Mouse (Mus musculus) midbrain, embryonic 13.5 days (tissue): ENCODE data around the gene Mageb18. TPM values are rescaled to one million over a fixed set of nuclear protein-coding genes. Genes with fewer than 3 reads are reported as not detected.
"Not testable (repeated sequence)": the region's sequence is repeated elsewhere in the genome, so short reads cannot be mapped to it uniquely, and the experiment has no call there.

Experiments
- ATAC-seq: fragments of 200-750 bp; cut with Nextera tagmentation; 2 replicates; pipeline ENCODE4 v1.8.0; 2017; ENCODE audit warnings: mild to moderate bottlenecking, moderate TSS enrichment, moderate library complexity
- H3K27ac ChIP-seq: fragments of 300-500 bp; sonication (generic); 2 replicates; pipeline ENCODE4 v1.5.1; 2015; ENCODE audit warnings: inconsistent platforms, mild to moderate bottlenecking, moderate library complexity
- H3K27me3 ChIP-seq: fragments of 300-500 bp; sonication (generic); 2 replicates; pipeline ENCODE4 v1.6.1; 2015; ENCODE audit warnings: mild to moderate bottlenecking, inconsistent platforms
- H3K36me3 ChIP-seq: fragments of 300-500 bp; sonication (generic); 2 replicates; pipeline ENCODE4 v1.6.1; 2015; ENCODE audit warnings: mild to moderate bottlenecking, inconsistent platforms
- H3K4me1 ChIP-seq: fragments of 300-500 bp; sonication (generic); replicated peaks from 2 replicates; pipeline ENCODE4 v1.6.1; 2015; ENCODE audit warnings: inconsistent platforms
- H3K4me2 ChIP-seq: fragments of 300-500 bp; sonication (generic); replicated peaks from 2 replicates; pipeline ENCODE4 v1.6.1; 2015; ENCODE audit warnings: moderate library complexity, mild to moderate bottlenecking, inconsistent platforms
- H3K4me3 ChIP-seq: fragments of 300-500 bp; sonication (generic); replicated peaks from 2 replicates; pipeline ENCODE4 v1.5.1; 2015; ENCODE audit warnings: mild to moderate bottlenecking, inconsistent platforms
- H3K9ac ChIP-seq: fragments of 300-500 bp; sonication (generic); replicated peaks from 2 replicates; pipeline ENCODE4 v1.6.1; 2015; ENCODE audit warnings: mild to moderate bottlenecking, inconsistent platforms
- H3K9me3 ChIP-seq: fragments of 300-500 bp; sonication (generic); 2 replicates; pipeline ENCODE4 v1.6.1; 2016; ENCODE audit warnings: mild to moderate bottlenecking, inconsistent platforms
- WGBS: fragments of 180-500 bp; shearing (Covaris S2); methylation state at CpG from one replicate; pipeline ENCODE4 v1.1.7; 2015; 5-methylcytosine and 5-hydroxymethylcytosine counted together
- polyA plus RNA-seq: library from polyadenylated mRNA; unstranded; fragments of >200 nt; fragmentation: Nextera tagmentation; extraction: Ambion mirVana; gene quantifications from 2 replicates; pipeline ENCODE4 v1.2.1, GENCODE M21; 2015

Gene Mageb18
- not detected in 2 replicates for polyA plus RNA-seq

DNA sequence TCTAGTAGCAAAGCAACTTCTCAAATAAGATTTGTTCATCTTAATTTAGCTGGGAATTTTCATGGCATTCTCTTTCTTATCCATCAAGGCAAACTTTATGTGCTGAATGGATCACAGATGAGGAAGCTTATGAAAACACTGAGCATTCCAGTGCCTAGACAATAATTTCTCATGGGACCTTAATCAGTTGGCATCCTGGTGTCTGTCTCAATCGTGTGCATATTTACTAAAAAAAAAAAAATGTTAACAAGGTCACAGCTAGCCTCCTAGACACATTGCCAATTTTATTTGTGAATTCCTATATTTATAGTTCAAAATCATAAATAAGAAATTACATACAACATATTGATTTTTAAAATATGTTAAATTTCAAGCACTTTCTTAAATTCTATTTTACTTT is at the start of gene Mageb18:
TSS of gene Mageb18 (minus strand) at position 101 of the 400 bp plus-strand sequence.
- no peaks in the 10 kb centered on the region for H3K9me3 ChIP-seq

DNA sequence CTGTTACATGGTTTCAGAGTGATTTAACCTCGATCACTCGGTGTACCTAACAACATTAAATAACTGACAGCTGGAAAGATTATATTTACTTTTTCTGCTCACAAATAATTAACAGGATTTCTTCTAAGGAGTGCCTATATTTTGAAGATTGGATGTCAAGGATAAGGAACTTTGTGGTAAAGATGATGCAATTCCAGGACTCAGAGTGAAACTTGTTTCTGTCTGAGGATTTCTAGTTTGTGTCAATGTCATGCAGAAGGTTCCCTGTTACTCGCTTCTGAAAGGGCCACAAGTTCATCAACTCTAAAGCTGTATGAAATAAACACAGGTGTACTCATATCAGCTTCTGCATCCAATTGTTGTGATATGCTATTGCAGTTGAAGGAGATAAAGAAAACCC is 13.4 kb upstream of the Mageb18 start:
- H3K27ac ChIP-seq = no peak overlapping the region
- H3K4me1 ChIP-seq = no peaks in the 10 kb centered on the region
- no peaks in the 10 kb centered on the region for H3K36me3 ChIP-seq
- no peak overlapping the region for H3K4me2 ChIP-seq
- ATAC-seq = no peak
- no peaks in the 10 kb centered on the region for H3K27me3 ChIP-seq
- no peak overlapping the region for H3K9ac ChIP-seq
- no peaks in the 10 kb centered on the region for H3K9me3 ChIP-seq
- no peak overlapping the region for H3K4me3 ChIP-seq
- WGBS = 80% methylated on average over 3 of the region's 3 CpGs

More for the DNA sequence above, at the start of gene Mageb18:
- H3K4me3 ChIP-seq = no peak within 1 kb of the TSS
- no peak within 1 kb of the TSS for H3K9ac ChIP-seq
- no peaks in the 10 kb centered on the region for H3K4me1 ChIP-seq
- no peak for ATAC-seq
- H3K36me3 ChIP-seq = no peaks in the 10 kb centered on the region
- H3K27ac ChIP-seq = no peak within 1 kb of the TSS
- 85% methylated on average over 1 of the region's 1 CpGs for WGBS
- no peak within 1 kb of the TSS for H3K4me2 ChIP-seq
- H3K27me3 ChIP-seq = no peaks in the 10 kb centered on the region

DNA sequence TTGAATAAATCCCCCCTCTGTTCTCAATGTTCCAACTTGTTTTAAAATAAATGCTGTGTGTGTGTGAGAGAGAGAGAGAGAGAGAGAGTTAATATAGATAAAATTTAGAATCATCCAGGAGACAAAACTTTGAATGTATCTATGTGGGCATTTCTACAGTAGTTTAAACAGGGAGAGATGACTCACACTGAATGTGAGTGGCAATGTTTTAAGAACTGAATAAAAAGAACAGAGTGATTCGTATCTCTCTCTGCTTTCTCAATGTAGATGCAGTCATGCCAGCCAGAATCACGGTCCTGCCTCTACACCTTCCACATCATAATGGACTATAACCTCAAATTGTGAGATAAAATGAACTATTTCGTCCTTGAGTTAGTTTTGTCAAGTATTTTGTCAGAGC is 11.1 kb upstream of the Mageb18 start:
- H3K27me3 ChIP-seq = no peaks in the 10 kb centered on the region
- H3K4me3 ChIP-seq = no peak overlapping the region
- no peak overlapping the region for H3K4me2 ChIP-seq
- H3K9ac ChIP-seq = no peak overlapping the region
- ATAC-seq = no peak
- no peaks in the 10 kb centered on the region for H3K4me1 ChIP-seq
- no peaks in the 10 kb centered on the region for H3K9me3 ChIP-seq
- H3K36me3 ChIP-seq = no peaks in the 10 kb centered on the region
- 77% methylated on average over 3 of the region's 3 CpGs for WGBS
- no peak overlapping the region for H3K27ac ChIP-seq

DNA sequence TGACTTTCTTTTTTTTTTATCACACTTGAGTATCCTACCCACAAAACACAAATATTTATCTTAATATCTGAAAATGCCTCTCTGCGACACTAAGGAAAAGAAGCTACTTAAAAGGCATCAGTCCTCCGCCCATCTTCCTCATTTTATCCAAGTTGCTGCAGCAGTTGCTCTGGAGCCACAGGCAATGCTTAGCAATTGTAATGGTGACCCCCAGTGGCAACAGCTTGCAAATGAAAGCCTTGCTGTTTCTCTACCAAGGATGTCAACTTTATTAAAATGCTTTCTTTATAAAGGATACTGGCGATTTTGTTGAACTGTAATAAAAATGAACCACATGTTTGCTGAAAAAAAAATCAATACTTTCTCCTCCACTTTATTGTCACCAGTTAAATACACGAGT is 2.0 kb downstream of the Mageb18 start:
- no peak for ATAC-seq
- Histone ChIP-seq H3K9ac (no peak overlapping the region), H3K27me3 (no peaks in the 10 kb centered on the region), H3K4me2 (no peak overlapping the region), H3K9me3 (no peaks in the 10 kb centered on the region), H3K4me3 (no peak overlapping the region), H3K36me3 (no peaks in the 10 kb centered on the region), H3K27ac (no peak overlapping the region), H3K4me1 (no peaks in the 10 kb centered on the region)
- 46% methylated on average over 4 of the region's 4 CpGs for WGBS

DNA sequence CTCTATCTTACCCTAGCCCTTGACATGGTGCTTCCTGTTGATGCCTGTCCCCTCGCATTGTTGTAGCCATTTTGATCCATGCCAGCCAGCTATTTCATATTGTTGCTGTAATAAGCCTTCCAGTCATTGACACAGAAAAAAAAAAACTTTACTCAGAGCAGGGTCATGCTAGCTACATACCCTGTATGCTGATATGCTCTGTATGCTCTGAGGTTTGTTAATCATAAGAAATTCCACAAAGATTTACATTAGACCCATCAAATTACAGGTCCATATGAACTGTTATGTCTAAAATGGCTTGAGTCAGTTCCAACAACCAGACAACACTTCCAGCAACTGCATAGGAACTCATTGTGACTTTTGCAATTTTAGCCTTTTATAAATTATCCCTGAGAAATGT is 71.5 kb downstream of the Mageb18 start:
- 65% methylated on average over 1 of the region's 1 CpGs for WGBS
- ATAC-seq = no peak
- H3K27ac ChIP-seq = no peak overlapping the region
- H3K4me3 ChIP-seq = no peak overlapping the region
- H3K36me3 ChIP-seq = no peaks in the 10 kb centered on the region
- H3K27me3 ChIP-seq = no peaks in the 10 kb centered on the region
- no peak overlapping the region for H3K4me2 ChIP-seq
- H3K9me3 ChIP-seq = no peaks in the 10 kb centered on the region
- no peaks in the 10 kb centered on the region for H3K4me1 ChIP-seq
- no peak overlapping the region for H3K9ac ChIP-seq

DNA sequence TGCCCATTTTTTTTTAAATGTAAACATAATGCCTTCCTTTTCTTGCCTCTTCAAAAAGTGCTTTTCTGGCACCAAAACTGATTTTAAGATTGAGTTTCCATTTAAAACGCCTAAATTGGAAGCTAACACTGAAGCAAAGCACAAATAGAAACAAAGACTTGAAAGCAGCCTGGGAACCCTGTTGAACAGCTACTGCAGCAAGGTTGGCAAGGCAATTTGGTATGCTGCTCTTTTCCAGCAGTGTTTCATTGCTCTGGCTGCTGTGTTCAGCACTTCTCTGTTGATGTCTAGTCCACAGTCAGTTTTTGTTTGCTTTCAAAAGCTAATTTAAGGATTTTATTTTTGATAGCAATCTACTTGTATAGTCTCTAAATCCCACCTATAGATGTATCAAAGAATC is 101.1 kb downstream of the Mageb18 start:
- H3K27me3 ChIP-seq = no peaks in the 10 kb centered on the region
- no peak overlapping the region for H3K4me3 ChIP-seq
- no peak for ATAC-seq
- WGBS = 52% methylated on average over 1 of the region's 1 CpGs
- no peaks in the 10 kb centered on the region for H3K4me1 ChIP-seq
- H3K36me3 ChIP-seq = no peaks in the 10 kb centered on the region
- H3K27ac ChIP-seq = no peak overlapping the region
- H3K4me2 ChIP-seq = no peak overlapping the region
- no peaks in the 10 kb centered on the region for H3K9me3 ChIP-seq
- H3K9ac ChIP-seq = no peak overlapping the region

DNA sequence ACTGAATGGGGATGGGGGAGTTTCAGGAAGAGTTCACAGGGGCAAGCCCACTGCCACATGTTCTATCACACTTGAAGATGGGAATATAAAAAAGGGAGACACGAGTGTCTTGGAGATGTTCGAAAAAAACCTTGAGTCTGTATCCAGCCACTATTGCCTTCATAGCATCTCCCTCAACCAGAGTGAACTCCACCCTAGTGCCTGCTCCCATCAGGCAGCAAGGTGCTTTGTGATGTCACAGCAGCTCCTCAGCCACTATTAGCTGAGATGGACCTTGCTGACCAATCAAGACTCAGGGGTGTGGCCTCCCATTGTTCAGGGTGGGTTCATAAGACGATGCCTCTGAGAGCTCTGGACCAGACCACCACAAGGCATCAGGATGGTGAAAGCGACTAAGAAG is 109.7 kb downstream of the Mageb18 start, which contains the start of gene Gm5941:
TSS of gene Gm5941 (plus strand) at position 301 of the 400 bp plus-strand sequence.
- H3K9me3 ChIP-seq, H3K4me1 ChIP-seq, ATAC-seq, H3K27ac ChIP-seq, H3K36me3 ChIP-seq, H3K4me2 ChIP-seq, H3K4me3 ChIP-seq, H3K27me3 ChIP-seq, H3K9ac ChIP-seq: not testable (repeated sequence)
- 88% methylated on average over 4 of the region's 4 CpGs for WGBS

DNA sequence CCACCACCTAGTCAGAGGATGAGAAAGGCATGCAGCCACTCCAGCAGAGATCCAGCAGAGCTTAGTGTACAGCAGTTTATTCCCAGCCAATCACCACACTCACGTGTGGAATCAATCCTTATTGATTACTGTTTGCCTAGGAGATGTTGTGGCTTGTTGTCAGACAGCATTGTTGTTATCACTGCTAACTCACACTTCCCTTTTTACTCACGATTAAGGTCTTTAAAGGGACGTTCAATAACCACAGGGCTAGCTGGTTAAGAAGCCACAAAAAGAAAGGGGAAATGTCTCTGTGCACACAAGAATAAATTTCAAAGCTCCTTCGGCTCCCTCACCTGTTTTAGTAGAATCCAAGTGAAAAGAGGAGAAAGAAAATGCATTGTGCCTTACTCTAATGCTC is 134.6 kb downstream of the Mageb18 start:
- Histone ChIP-seq H3K27ac (no peak overlapping the region), H3K4me3 (no peak overlapping the region)
- WGBS = 58% methylated on average over 4 of the region's 4 CpGs

DNA sequence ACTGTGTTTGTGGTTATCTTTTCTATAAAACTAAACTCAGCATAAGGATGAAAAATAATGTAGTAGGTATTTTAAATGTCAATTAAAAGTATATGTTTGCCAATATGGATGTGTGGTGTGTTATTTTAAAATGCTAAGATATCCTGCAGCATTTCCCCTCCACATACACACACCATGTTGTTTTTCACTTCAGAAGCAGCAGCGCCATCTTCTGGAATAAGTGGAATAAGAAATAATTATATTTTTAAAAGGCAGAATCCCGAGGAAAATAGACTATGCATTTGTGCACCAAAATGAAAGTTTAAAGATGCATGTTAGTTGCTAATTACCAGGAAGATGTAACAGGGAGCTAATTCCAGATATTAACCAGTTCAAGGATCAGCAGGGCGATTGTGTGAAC is 138.9 kb downstream of the Mageb18 start:
- Histone ChIP-seq H3K27ac (no peak overlapping the region), H3K4me2 (no peak overlapping the region), H3K36me3 (no peaks in the 10 kb centered on the region), H3K9ac (no peak overlapping the region), H3K27me3 (no peaks in the 10 kb centered on the region), H3K4me3 (no peak overlapping the region), H3K4me1 (no peaks in the 10 kb centered on the region), H3K9me3 (no peaks in the 10 kb centered on the region)
- WGBS = 32% methylated on average over 3 of the region's 3 CpGs
- ATAC-seq = no peak

More for the DNA sequence above, 134.6 kb downstream of the Mageb18 start:
- no peak for ATAC-seq
- H3K36me3 ChIP-seq = no peaks in the 10 kb centered on the region
- H3K4me2 ChIP-seq = no peak overlapping the region
- H3K9ac ChIP-seq = no peak overlapping the region
- no peaks in the 10 kb centered on the region for H3K4me1 ChIP-seq
- H3K9me3 ChIP-seq = no peaks in the 10 kb centered on the region
- no peaks in the 10 kb centered on the region for H3K27me3 ChIP-seq

DNA sequence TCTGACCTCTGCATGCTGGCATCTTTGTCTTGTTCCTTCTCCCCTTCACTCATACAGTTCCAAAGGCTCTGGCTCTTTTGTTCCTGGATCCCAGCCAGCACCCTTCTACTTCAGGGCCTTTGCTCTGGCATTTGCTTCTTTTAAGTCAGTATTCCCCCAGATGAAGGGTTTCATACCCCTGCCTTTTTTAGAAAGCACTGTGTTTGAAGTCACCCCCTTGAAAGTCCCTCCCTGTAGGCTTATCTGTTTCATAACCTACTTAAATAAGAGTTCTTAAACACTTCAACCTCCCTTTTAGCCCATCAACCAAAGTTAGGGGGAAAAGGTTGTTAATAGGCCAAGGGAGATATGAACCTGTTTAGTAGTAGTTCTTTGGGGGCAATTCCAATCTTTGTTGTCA is 212.0 kb downstream of the Mageb18 start:
- Histone ChIP-seq H3K36me3 (no peaks in the 10 kb centered on the region), H3K9ac (no peak overlapping the region), H3K4me3 (no peak overlapping the region), H3K27ac (no peak overlapping the region), H3K4me2 (no peak overlapping the region), H3K4me1 (no peaks in the 10 kb centered on the region), H3K9me3 (no peaks in the 10 kb centered on the region), H3K27me3 (no peaks in the 10 kb centered on the region)
- no peak for ATAC-seq

DNA sequence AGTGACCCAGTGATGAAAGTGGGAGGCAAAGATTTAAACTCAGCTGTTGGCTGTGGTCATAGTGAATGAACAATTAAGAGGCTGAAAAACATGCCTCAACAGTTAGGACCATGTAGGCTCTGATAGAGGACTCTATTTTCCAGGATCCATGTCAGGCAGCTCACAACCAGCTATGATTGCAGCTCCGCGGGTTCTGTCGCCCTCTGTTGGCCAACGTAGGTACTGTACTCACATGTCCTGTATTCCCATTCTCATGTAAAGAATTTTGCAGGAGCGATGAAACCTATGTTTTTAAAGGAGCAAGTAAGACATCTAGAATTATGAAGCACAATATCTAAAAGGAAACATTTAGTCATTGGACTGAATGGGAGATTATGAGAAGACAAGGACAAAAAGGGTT is 256.4 kb downstream of the Mageb18 start:
- Histone ChIP-seq H3K9me3 (no peaks in the 10 kb centered on the region), H3K4me3 (no peak overlapping the region), H3K9ac (no peak overlapping the region), H3K4me2 (no peak overlapping the region), H3K27me3 (no peaks in the 10 kb centered on the region), H3K4me1 (no peaks in the 10 kb centered on the region), H3K36me3 (no peaks in the 10 kb centered on the region), H3K27ac (no peak overlapping the region)
- ATAC-seq = no peak
- WGBS = 20% methylated on average over 5 of the region's 5 CpGs

DNA sequence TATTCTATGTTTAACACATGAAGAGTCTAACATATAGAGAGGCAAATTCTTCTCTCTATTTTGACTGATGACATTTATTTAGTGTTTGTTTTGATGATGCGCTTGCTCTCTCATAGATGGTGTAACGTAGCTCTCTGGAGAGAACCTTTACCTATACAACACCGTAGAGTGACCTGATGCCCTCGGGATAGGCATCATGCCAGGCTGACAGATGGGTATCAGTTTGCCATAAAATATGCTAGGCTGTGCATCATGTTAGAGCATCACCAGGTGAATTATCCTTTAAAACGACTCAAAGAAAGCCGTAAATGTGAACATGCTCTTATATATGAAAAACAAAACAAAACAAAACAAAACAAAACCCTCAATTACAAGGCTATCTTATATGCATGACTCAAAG is 258.5 kb downstream of the Mageb18 start:
- H3K4me2 ChIP-seq = no peak overlapping the region
- no peaks in the 10 kb centered on the region for H3K9me3 ChIP-seq
- no peaks in the 10 kb centered on the region for H3K27me3 ChIP-seq
- no peak overlapping the region for H3K4me3 ChIP-seq
- H3K36me3 ChIP-seq = no peaks in the 10 kb centered on the region
- H3K4me1 ChIP-seq = no peaks in the 10 kb centered on the region
- no peak overlapping the region for H3K27ac ChIP-seq
- H3K9ac ChIP-seq = no peak overlapping the region
- WGBS = 88% methylated on average over 6 of the region's 6 CpGs
- no peak for ATAC-seq

DNA sequence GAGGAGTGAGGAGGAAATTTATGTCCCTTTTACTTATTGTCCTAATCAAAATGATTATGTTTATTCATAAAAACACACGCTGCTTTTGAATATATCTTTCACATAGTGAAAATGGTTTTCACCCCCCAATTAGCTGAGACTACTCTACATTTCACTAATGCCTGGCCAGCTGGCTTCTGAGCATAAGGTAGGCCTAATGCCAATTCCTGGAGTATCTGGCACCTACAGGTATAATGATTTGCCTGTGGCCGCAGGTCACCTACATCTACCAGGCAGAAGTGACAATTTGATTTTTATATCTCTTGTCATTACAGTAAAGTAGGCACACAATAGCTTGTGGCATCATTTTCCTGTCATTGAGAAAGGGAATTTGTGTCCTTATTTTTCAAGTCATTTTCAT is 259.8 kb downstream of the Mageb18 start:
- H3K27ac ChIP-seq = no peak overlapping the region
- ATAC-seq = no peak
- H3K4me3 ChIP-seq = no peak overlapping the region
- no peaks in the 10 kb centered on the region for H3K27me3 ChIP-seq
- H3K9me3 ChIP-seq = no peaks in the 10 kb centered on the region
- WGBS = 90% methylated on average over 2 of the region's 2 CpGs
- no peak overlapping the region for H3K4me2 ChIP-seq
- no peaks in the 10 kb centered on the region for H3K4me1 ChIP-seq
- no peak overlapping the region for H3K9ac ChIP-seq
- no peaks in the 10 kb centered on the region for H3K36me3 ChIP-seq
